Mouse (Mus musculus): Measurements from ENCODE around the gene Rab24. TPM values are rescaled to one million over a fixed set of nuclear protein-coding genes. Genes with fewer than 3 reads are reported as not detected.

Rab24 gene
- polyA plus RNA-seq, 1 experiment from 2014 or later, result 50.1 TPM

DNA sequence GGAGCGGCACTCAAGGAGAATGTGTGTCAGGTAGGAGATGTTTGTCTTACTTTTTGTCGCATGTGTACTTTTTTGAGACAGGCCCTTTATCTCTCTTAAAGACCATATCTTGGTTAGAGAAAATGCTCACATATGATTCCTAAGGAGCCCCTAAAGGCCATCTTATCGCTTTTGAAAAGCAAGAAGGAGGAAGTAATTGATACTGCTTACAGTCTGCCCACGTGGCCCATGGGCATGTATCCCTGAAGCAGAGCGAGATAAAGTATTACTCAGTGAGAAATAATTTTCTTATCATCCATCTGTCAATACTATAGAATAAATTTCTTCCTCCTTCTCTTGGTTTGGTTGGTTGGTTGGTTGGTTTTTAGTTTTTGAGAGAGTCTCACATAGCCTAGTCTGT lies 44.1 kb downstream of the Rab24 start:
- H3K27me3 ChIP-seq (ENCODE audit: control insufficient read depth, insufficient read depth, low read depth, low read length), result no peaks in the 10 kb centered on the region
- no peak overlapping the region for H3K4me2 ChIP-seq (ENCODE audit: low read depth, low read length)
- H3K4me3 ChIP-seq (ENCODE audit: low read depth, low read length), result no peak overlapping the region
- H3K4me1 ChIP-seq (ENCODE audit: control insufficient read depth, low read depth, low read length), result no peaks in the 10 kb centered on the region
- H3K9me3 ChIP-seq (replicated peaks; ENCODE audit: control insufficient read depth, low read length), result no peaks in the 10 kb centered on the region
- no peak for ATAC-seq (ENCODE audit: low read depth)
- no peak overlapping the region for H3K9ac ChIP-seq (ENCODE audit: low read depth, low read length)
- no peak overlapping the region for H3K27ac ChIP-seq (ENCODE audit: low read length)
- H3K36me3 ChIP-seq (ENCODE audit: control insufficient read depth, insufficient read depth), result peaks cover 29% of the 10 kb centered on the region
- WGBS (ENCODE audit: insufficient replicate concordance), result 58% methylated on average over 5 of the region's 5 CpGs

DNA sequence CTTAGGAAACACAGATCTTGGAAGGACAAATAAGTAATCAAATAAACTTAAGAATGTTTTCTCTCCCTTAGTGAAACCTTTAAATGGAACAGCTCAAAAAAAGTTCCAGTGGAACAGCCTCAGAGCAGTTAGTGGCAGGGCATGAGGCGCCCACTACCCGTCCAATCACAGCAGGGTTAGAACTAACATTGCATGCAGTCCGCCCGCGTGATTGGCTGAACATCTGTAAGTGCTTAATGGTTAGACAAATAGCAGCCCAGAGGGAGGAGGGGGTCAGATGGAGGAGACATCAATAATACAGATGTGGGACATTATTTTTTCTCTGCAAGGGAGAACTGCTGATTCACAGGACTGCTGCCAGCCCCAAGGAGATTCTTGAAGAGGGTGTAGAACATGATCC lies 44.5 kb downstream of the Rab24 start:
- Histone ChIP-seq H3K4me3 (ENCODE audit: low read depth, low read length) (no peak overlapping the region), H3K36me3 (ENCODE audit: control insufficient read depth, insufficient read depth) (peaks cover 29% of the 10 kb centered on the region), H3K9ac (ENCODE audit: low read depth, low read length) (no peak overlapping the region), H3K27ac (ENCODE audit: low read length) (no peak overlapping the region), H3K4me1 (ENCODE audit: control insufficient read depth, low read depth, low read length) (no peaks in the 10 kb centered on the region), H3K4me2 (ENCODE audit: low read depth, low read length) (no peak overlapping the region), H3K9me3 (replicated peaks; ENCODE audit: control insufficient read depth, low read length) (no peaks in the 10 kb centered on the region), H3K27me3 (ENCODE audit: control insufficient read depth, insufficient read depth, low read depth, low read length) (no peaks in the 10 kb centered on the region)
- ATAC-seq (ENCODE audit: low read depth), result no peak
- WGBS (ENCODE audit: insufficient replicate concordance), result 85% methylated on average over 5 of the region's 5 CpGs

Other genes starting within 250 kb of the Rab24 start
- 13.9 and 14.3 TPM in 2 replicates for gene Uimc1, start 221.6 kb downstream of the Rab24 start, polyA plus RNA-seq (2015; fragmentation: Nextera tagmentation; extraction: Ambion mirVana)
- 6.7 and 6.9 TPM in 2 replicates for gene Zfp346, start 216.6 kb downstream of the Rab24 start, polyA plus RNA-seq (2015; fragmentation: Nextera tagmentation; extraction: Ambion mirVana)
- not detected in 2 replicates for gene Gm17617, start 188.4 kb downstream of the Rab24 start, polyA plus RNA-seq (2015; fragmentation: Nextera tagmentation; extraction: Ambion mirVana)
- gene Fgfr4, start 169.3 kb downstream of the Rab24 start, polyA plus RNA-seq (2015; fragmentation: Nextera tagmentation; extraction: Ambion mirVana), result 6.1 and 6.9 TPM in 2 replicates
- 12.2 and 13.0 TPM in 2 replicates for gene Nsd1, start 112.2 kb downstream of the Rab24 start, polyA plus RNA-seq (2015; fragmentation: Nextera tagmentation; extraction: Ambion mirVana)
- 202 and 206 TPM in 2 replicates for gene Prelid1, start 1.4 kb downstream of the Rab24 start, polyA plus RNA-seq (2015; fragmentation: Nextera tagmentation; extraction: Ambion mirVana)
- 24.0 and 28.7 TPM in 2 replicates for gene Mxd3, start 7.9 kb upstream of the Rab24 start, polyA plus RNA-seq (2015; fragmentation: Nextera tagmentation; extraction: Ambion mirVana)
- gene Lman2, start 40.8 kb upstream of the Rab24 start, polyA plus RNA-seq (2015; fragmentation: Nextera tagmentation; extraction: Ambion mirVana), result 53.3 and 55.5 TPM in 2 replicates
- 2.8 and 3.2 TPM in 2 replicates for gene Rgs14, start 47.8 kb upstream of the Rab24 start, polyA plus RNA-seq (2015; fragmentation: Nextera tagmentation; extraction: Ambion mirVana)
- 0.15 TPM in 1 of 2 replicates, not detected in the other for gene Slc34a1, start 76.2 kb upstream of the Rab24 start, polyA plus RNA-seq (2015; fragmentation: Nextera tagmentation; extraction: Ambion mirVana)
- gene Pfn3, start 93.3 kb upstream of the Rab24 start, polyA plus RNA-seq (2015; fragmentation: Nextera tagmentation; extraction: Ambion mirVana), result not detected in 2 replicates
- 147 and 184 TPM in 2 replicates for gene F12, start 104.8 kb upstream of the Rab24 start, polyA plus RNA-seq (2015; fragmentation: Nextera tagmentation; extraction: Ambion mirVana)
- 10.4 and 12.1 TPM in 2 replicates for gene Grk6, start 123.1 kb upstream of the Rab24 start, polyA plus RNA-seq (2015; fragmentation: Nextera tagmentation; extraction: Ambion mirVana)
- gene Prr7, start 142.3 kb upstream of the Rab24 start, polyA plus RNA-seq (2015; fragmentation: Nextera tagmentation; extraction: Ambion mirVana), result not detected in 2 replicates
- gene Dbn1, start 166.2 kb upstream of the Rab24 start, polyA plus RNA-seq (2015; fragmentation: Nextera tagmentation; extraction: Ambion mirVana), result 6.1 and 7.7 TPM in 2 replicates
- gene Pdlim7, start 191.7 kb upstream of the Rab24 start, polyA plus RNA-seq (2015; fragmentation: Nextera tagmentation; extraction: Ambion mirVana), result 24.4 and 27.9 TPM in 2 replicates
- 9.3 and 10.9 TPM in 2 replicates for gene Dok3, start 207.3 kb upstream of the Rab24 start, polyA plus RNA-seq (2015; fragmentation: Nextera tagmentation; extraction: Ambion mirVana)
- 20.9 and 22.0 TPM in 2 replicates for gene Ddx41, start 214.7 kb upstream of the Rab24 start, polyA plus RNA-seq (2015; fragmentation: Nextera tagmentation; extraction: Ambion mirVana)
- 8.4 and 8.7 TPM in 2 replicates for gene Fam193b, start 249.2 kb upstream of the Rab24 start, polyA plus RNA-seq (2015; fragmentation: Nextera tagmentation; extraction: Ambion mirVana)

All from liver, embryonic 16.5 days (tissue).